Mouse (Mus musculus) intestine, embryonic 15.5 days (tissue): ENCODE data around the gene Mrpl53. TPM values are rescaled to one million over a fixed set of nuclear protein-coding genes. Genes with fewer than 3 reads are reported as not detected.

ENCODE experiments used
- ATAC-seq: fragments of 200-750 bp; cut with Nextera tagmentation; 2 replicates; pipeline ENCODE4 v1.8.0; 2017; ENCODE audit warnings: moderate TSS enrichment, moderate library complexity
- H3K27ac ChIP-seq: fragments of 300-500 bp; sonication (generic); 2 replicates; pipeline ENCODE4 v1.5.1; 2015; ENCODE audit warnings: mild to moderate bottlenecking, inconsistent platforms
- H3K27me3 ChIP-seq: fragments of 300-500 bp; sonication (generic); replicated peaks from 2 replicates; pipeline ENCODE4 v1.6.1; 2015; ENCODE audit warnings: inconsistent platforms
- H3K36me3 ChIP-seq: fragments of 300-500 bp; sonication (generic); 2 replicates; pipeline ENCODE4 v1.6.1; 2015; ENCODE audit warnings: inconsistent platforms
- H3K4me1 ChIP-seq: fragments of 300-500 bp; sonication (generic); replicated peaks from 2 replicates; pipeline ENCODE4 v1.6.1; 2015; ENCODE audit warnings: inconsistent platforms
- H3K4me2 ChIP-seq: fragments of 300-500 bp; sonication (generic); replicated peaks from 2 replicates; pipeline ENCODE4 v1.6.1; 2015; ENCODE audit warnings: mild to moderate bottlenecking, inconsistent platforms
- H3K4me3 ChIP-seq: fragments of 300-500 bp; sonication (generic); replicated peaks from 2 replicates; pipeline ENCODE4 v1.5.1; 2015; ENCODE audit warnings: inconsistent platforms
- H3K9ac ChIP-seq: fragments of 300-500 bp; sonication (generic); 2 replicates; pipeline ENCODE4 v1.6.1; 2015; ENCODE audit warnings: inconsistent platforms
- H3K9me3 ChIP-seq: fragments of 300-500 bp; sonication (generic); 2 replicates; pipeline ENCODE4 v1.6.1; 2016; ENCODE audit warnings: inconsistent platforms
- WGBS: fragments of 180-500 bp; shearing (Covaris S2); methylation state at CpG from one replicate; pipeline ENCODE4 v1.1.7; 2015; 5-methylcytosine and 5-hydroxymethylcytosine counted together
- polyA plus RNA-seq: library from polyadenylated mRNA; unstranded; fragments of >200 nt; fragmentation: Nextera tagmentation; extraction: Ambion mirVana; gene quantifications from 2 replicates; pipeline ENCODE4 v1.2.1, GENCODE M21; 2015

Mrpl53 gene
- polyA plus RNA-seq = 123 and 135 TPM in 2 replicates

GRCm38 (mm10) chr6:83108762-83109668, at the start of gene Mrpl53:
TSS of gene Mrpl53 (plus strand) at chr6:83109040.
- H3K9ac ChIP-seq = peak within 1 kb of the TSS; percentile 91
- no peaks in the 10 kb centered on the region for H3K9me3 ChIP-seq
- ATAC-seq = peak; percentile 91
- peak within 1 kb of the TSS; percentile 58 for H3K27ac ChIP-seq
- H3K36me3 ChIP-seq = no peaks in the 10 kb centered on the region
- peaks cover 12% of the 10 kb centered on the region for H3K4me1 ChIP-seq
- H3K27me3 ChIP-seq = no peaks in the 10 kb centered on the region
- H3K4me3 ChIP-seq = peak within 1 kb of the TSS; percentile 80
- peak within 1 kb of the TSS; percentile 64 for H3K4me2 ChIP-seq
- WGBS = under 1% methylated on average over 76 of the region's 76 CpGs

GRCm38 (mm10) chr6:83065995-83066394, 42.8 kb upstream of the Mrpl53 start:
- 40% methylated on average over 8 of the region's 8 CpGs for WGBS
- H3K9me3 ChIP-seq = no peaks in the 10 kb centered on the region

GRCm38 (mm10) chr6:83066441-83066840, 42.4 kb upstream of the Mrpl53 start:
- no peak for ATAC-seq
- no peaks in the 10 kb centered on the region for H3K9me3 ChIP-seq
- no peaks in the 10 kb centered on the region for H3K36me3 ChIP-seq
- no peak overlapping the region for H3K27ac ChIP-seq
- WGBS = 27% methylated on average over 6 of the region's 6 CpGs
- H3K4me1 ChIP-seq = peaks cover 29% of the 10 kb centered on the region
- H3K4me2 ChIP-seq = no peak overlapping the region
- H3K4me3 ChIP-seq = no peak overlapping the region
- no peak overlapping the region for H3K9ac ChIP-seq
- peaks cover 93% of the 10 kb centered on the region for H3K27me3 ChIP-seq

More at GRCm38 (mm10) chr6:83065995-83066394, 42.8 kb upstream of the Mrpl53 start:
- Histone ChIP-seq H3K4me1 (peaks cover 26% of the 10 kb centered on the region), H3K36me3 (no peaks in the 10 kb centered on the region), H3K27ac (no peak overlapping the region), H3K9ac (no peak overlapping the region), H3K4me2 (no peak overlapping the region), H3K4me3 (no peak overlapping the region), H3K27me3 (peaks cover 93% of the 10 kb centered on the region)
- ATAC-seq = no peak

GRCm38 (mm10) chr6:83068221-83068620, 40.6 kb upstream of the Mrpl53 start:
- H3K9ac ChIP-seq = no peak overlapping the region

GRCm38 (mm10) chr6:83068706-83069487, 39.9 kb upstream of the Mrpl53 start:
- Histone ChIP-seq H3K27ac (no peak overlapping the region), H3K36me3 (no peaks in the 10 kb centered on the region), H3K9ac (peak overlapping the region; percentile 13; the same call in 1 of the 2 replicates), H3K4me1 (peaks cover 29% of the 10 kb centered on the region), H3K27me3 (peaks cover 93% of the 10 kb centered on the region), H3K9me3 (no peaks in the 10 kb centered on the region), H3K4me3 (peak overlapping the region; percentile 37), H3K4me2 (peak overlapping the region; percentile 65)
- ATAC-seq = no peak
- WGBS = under 1% methylated on average over 81 of the region's 81 CpGs

More at GRCm38 (mm10) chr6:83068221-83068620, 40.6 kb upstream of the Mrpl53 start:
- Histone ChIP-seq H3K4me3 (peak overlapping the region; percentile 37), H3K27me3 (peaks cover 94% of the 10 kb centered on the region), H3K9me3 (no peaks in the 10 kb centered on the region), H3K4me2 (peak overlapping the region; percentile 65; the same call in 1 of the 2 replicates), H3K27ac (no peak overlapping the region), H3K4me1 (peaks cover 29% of the 10 kb centered on the region), H3K36me3 (no peaks in the 10 kb centered on the region)
- WGBS = 6% methylated on average over 8 of the region's 8 CpGs
- ATAC-seq = no peak

DNA sequence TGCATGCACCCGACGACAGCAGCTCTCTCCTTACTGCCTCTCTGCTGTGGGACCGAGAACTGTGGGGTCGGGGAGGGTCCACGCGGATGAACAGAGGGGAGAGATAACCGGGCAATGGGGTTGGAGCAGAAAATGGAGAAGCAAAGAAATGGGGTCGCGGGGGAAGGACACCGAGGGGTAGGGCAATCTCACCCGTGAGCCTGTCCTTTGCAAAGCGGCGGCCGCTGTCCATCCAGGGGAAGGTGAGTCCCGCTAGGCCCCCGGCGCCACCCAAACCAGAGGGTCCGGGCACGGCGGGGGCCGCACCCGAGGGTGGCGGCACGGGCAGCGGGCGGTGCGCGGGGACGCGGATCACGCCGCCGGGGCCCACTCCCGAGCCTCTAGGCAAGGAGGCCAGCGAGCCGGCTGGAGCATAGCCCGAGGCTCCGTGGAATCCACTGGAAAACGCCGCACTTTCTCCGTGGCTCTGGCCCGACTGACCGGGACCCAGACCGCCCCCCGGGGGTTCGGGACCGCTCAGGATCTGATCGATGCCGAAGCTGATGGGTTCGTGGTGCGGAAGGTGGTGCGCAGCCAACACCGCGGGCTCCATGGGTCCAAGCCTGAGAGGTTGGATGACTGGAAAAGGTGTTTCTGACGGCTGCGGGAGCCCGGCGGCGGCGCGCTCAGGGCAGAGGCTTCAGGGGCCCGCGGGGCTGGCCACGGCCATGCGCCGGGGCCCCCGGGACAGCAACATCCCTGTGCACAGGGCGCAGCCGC, 39.2 kb upstream of the Mrpl53 start:
- Histone ChIP-seq H3K9ac (peak overlapping the region; percentile 9), H3K36me3 (no peaks in the 10 kb centered on the region), H3K4me2 (peak overlapping the region; percentile 65), H3K4me1 (peaks cover 29% of the 10 kb centered on the region), H3K27me3 (peaks cover 93% of the 10 kb centered on the region), H3K4me3 (peak overlapping the region; percentile 37), H3K27ac (no peak overlapping the region), H3K9me3 (no peaks in the 10 kb centered on the region)
- 1% methylated on average over 69 of the region's 69 CpGs for WGBS
- ATAC-seq = no peak

DNA sequence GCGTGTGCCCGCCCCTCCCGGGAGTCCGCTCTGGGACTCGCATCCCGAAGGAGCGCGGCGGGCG, 38.8 kb upstream of the Mrpl53 start, which contains the start of gene Tlx2:
Gene Tlx2, minus strand, starts transcription at position 47 of the 64 bp plus-strand sequence.
- Histone ChIP-seq H3K36me3 (no peaks in the 10 kb centered on the region), H3K9ac (peak within 1 kb of the TSS; percentile 9), H3K27ac (peak within 1 kb of the TSS; percentile 44), H3K4me1 (peaks cover 29% of the 10 kb centered on the region), H3K4me2 (peak within 1 kb of the TSS; percentile 65), H3K4me3 (peak within 1 kb of the TSS; percentile 37), H3K9me3 (no peaks in the 10 kb centered on the region), H3K27me3 (peaks cover 91% of the 10 kb centered on the region)
- ATAC-seq = no peak
- WGBS = 0% methylated on average over 10 of the region's 10 CpGs

DNA sequence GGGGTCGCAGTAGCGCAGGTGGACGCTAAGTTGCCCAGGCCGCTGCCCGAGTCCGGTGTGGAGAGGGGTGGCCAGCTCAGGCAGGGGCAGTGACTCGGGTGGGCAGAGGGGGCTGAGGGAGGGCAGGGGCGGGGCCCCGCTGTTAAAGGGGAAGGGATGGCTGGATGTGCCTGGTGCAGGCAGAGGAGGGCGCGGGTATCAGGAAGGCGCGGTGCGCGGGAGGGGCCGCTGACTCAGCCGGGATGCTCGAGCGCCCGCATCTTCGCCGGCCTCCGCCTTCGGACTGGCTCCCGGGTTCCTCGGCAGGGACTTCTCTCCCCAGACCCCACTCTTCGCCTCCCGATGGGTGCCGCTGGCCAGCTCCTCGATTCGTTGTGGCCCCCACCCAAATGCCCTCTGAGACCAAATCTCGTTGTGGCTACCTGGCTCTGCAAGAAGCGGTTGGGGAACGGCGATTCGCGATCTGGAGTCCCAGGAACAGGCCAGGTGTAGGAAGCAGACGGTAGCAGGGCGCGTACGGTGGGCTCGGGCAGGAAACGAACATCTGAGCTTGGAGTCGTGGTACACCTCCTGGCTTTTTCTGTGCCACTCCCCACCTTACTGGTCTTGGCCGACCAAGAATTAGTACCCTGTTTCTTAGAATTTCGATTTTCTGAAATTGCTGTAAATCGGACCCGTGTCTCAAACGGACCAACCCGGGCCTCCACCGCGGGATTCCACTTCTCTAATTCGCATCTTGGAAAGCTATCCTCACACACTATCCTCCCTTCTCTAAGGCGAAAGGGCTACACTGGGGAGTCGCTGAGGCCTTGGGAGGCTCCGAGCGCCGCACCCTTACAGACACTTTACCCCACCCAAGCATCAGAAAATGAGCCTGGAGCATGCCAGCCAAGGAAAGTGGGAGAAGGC, 38.3 kb upstream of the Mrpl53 start:
- peak; percentile 39 for ATAC-seq
- peaks cover 29% of the 10 kb centered on the region for H3K4me1 ChIP-seq
- peak overlapping the region; percentile 65 for H3K4me2 ChIP-seq
- H3K9ac ChIP-seq = 0 out of 2 replicates have a peak overlapping the region, but pooled peaks have one; percentile 9
- peak overlapping the region; percentile 37 for H3K4me3 ChIP-seq
- H3K9me3 ChIP-seq = no peaks in the 10 kb centered on the region
- peaks cover 91% of the 10 kb centered on the region for H3K27me3 ChIP-seq
- no peaks in the 10 kb centered on the region for H3K36me3 ChIP-seq
- WGBS = 1% methylated on average over 58 of the region's 58 CpGs
- peak overlapping the region; percentile 44 for H3K27ac ChIP-seq

GRCm38 (mm10) chr6:83071220-83071619, 37.6 kb upstream of the Mrpl53 start:
- Histone ChIP-seq H3K4me1 (peaks cover 29% of the 10 kb centered on the region), H3K4me2 (peak overlapping the region; percentile 40), H3K4me3 (peak overlapping the region; percentile 37; the same call in 1 of the 2 replicates), H3K27me3 (peaks cover 92% of the 10 kb centered on the region), H3K9ac (no peak overlapping the region), H3K27ac (peak overlapping the region; percentile 44), H3K9me3 (no peaks in the 10 kb centered on the region), H3K36me3 (no peaks in the 10 kb centered on the region)
- whole genome bisulfite sequencing = 2% methylated on average over 24 of the region's 24 CpGs
- peak; percentile 64 for ATAC-seq

GRCm38 (mm10) chr6:83074979-83075378, 33.9 kb upstream of the Mrpl53 start:
- WGBS = 24% methylated on average over 2 of the region's 2 CpGs
- Histone ChIP-seq H3K27me3 (peaks cover 65% of the 10 kb centered on the region), H3K9me3 (no peaks in the 10 kb centered on the region), H3K4me3 (no peak overlapping the region), H3K36me3 (no peaks in the 10 kb centered on the region), H3K4me1 (peaks cover 16% of the 10 kb centered on the region), H3K4me2 (no peak overlapping the region), H3K27ac (no peak overlapping the region), H3K9ac (no peak overlapping the region)
- no peak for ATAC-seq

GRCm38 (mm10) chr6:83077630-83078323, 31.1 kb upstream of the Mrpl53 start, which contains the start of gene Pcgf1:
TSS of gene Pcgf1 (plus strand) at chr6:83077869.
- peak; percentile 62 for ATAC-seq
- Histone ChIP-seq H3K27me3 (peaks cover 39% of the 10 kb centered on the region), H3K27ac (peak within 1 kb of the TSS; percentile 77), H3K36me3 (peaks cover 6% of the 10 kb centered on the region; the same call in 1 of the 2 replicates), H3K9ac (peak within 1 kb of the TSS; percentile 62), H3K4me2 (peak within 1 kb of the TSS; percentile 89), H3K4me1 (peaks cover 3% of the 10 kb centered on the region; the same call in 1 of the 2 replicates), H3K4me3 (peak within 1 kb of the TSS; percentile 78), H3K9me3 (no peaks in the 10 kb centered on the region)
- under 1% methylated on average over 54 of the region's 54 CpGs for WGBS
